Mouse (Mus musculus) cerebellum, adult 8-10 months (tissue): Measurements from ENCODE around the gene Lgr5.

Experiments used
- DNase-seq: peaks from one replicate; pipeline ENCODE4 v3.0.0; 2022

Gene Lgr5

GRCm38 (mm10) chr10:115492956-115493777 lies 94.4 kb downstream of the Lgr5 start:
- no peak for DNase-seq

DNA sequence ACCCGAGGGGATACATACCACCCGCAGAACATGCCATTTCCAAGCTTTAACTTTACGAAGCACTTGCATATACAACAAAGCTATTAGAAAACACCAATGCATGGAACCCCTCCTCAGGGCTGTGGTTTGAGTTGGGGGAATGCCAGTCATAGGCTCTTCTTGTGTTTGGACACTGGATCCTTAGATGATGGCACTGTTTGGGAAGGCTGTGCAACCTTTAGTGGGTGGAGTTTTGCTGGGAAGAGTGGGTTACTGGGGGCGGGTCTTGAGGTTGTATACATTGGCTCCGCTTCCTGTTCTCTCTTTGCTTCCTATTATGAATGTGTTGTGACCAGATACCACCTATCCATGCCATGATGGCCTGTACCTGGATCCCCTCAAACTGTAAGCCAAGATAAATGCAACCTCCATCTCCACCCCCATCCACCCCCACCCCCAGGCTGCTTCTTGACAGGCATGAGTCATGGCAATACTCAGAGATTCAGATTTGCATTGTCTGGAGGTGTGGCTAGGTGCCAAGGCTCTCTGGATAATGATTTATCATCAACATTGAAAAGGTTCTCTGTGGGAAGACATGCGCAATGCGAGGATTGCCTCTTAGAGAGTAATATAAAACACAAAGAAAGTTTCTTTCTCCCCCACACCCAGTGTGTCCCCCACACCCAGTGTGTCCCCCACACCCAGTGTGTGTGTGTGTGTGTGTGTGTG lies 95.6 kb downstream of the Lgr5 start:
- DNase-seq: no peak

DNA sequence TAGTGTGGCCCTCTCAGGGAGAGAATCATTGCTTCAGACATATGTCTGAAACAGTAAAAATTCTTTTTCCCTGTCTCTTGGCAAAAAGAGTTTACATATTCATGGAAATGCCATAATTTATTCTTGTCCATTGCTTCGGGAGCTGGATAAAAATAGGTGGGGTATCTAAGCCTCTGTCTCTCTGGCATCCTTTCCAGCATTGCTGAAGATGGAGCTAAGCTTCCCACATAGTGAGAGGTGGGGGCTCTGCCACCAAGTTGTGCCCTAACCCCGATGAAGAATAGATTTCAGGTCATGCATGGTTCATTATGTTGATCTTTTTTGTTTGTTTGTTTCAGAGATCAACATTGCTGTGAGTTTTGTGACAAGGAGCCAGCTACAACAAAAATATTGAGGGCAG lies 102.0 kb downstream of the Lgr5 start:
- no peak for DNase-seq

DNA sequence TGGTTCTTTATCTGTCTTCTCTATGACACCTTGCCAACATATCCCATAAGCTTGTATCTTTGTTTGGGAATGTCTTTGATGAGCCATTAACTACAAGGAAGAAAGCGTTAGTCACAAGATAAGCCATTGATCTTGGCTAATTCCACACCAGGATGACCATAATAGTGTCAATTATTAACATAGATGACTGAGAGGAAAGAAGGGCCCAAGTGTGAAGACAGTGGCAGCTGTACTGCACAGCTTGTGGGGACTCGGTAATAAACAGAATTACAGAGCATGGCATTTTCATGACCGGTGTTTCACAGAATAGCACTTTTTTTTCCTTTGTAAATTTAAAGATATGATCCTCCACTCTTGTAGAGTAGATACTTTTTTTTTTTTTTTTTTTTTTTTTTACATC lies 102.9 kb downstream of the Lgr5 start:
- no peak for DNase-seq

GRCm38 (mm10) chr10:115478441-115479141 lies 109.0 kb downstream of the Lgr5 start:
- DNase-seq: no peak

- no peak for DNase-seq
Measured at GRCm38 (mm10) chr10:115476506-115476905, 111.1 kb downstream of the Lgr5 start.

- DNase-seq: no peak
Measured at GRCm38 (mm10) chr10:115475000-115475550, 112.5 kb downstream of the Lgr5 start.

GRCm38 (mm10) chr10:115473213-115473961 lies 114.2 kb downstream of the Lgr5 start:
- no peak for DNase-seq

DNA sequence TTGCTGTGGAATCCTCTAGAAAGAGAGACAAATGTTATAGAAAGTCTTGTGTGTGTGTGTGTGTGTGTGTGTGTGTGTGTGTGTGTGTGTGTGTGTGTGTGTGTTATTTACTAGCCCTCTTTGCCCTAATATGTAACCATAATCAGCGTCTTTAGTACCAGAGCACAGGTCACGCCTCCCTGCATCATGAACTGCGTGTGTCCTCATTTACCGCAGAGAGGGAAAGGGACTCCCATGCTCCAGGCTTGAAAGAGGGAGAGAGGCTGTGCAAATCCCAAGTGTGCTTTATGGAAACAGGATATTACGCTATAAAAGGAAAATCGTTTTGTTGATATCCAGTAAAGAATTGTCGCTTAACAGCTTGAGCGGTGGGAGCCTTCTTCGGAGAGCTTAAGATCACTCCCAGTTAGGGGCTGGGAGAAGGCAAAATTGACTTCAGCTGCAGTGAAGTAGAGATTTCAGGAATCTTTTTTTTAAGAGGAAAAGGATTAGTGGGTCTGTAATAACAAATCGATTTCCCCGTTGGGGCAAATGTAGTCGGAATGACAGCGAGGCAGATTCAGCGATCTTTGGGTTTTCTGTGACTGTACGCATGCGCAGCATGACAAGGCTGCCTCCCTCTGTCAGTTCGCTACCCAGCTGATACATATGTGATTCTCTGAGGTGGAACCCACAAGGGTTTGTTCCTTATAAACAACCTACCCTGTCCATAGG lies 116.8 kb downstream of the Lgr5 start:
- no peak for DNase-seq

GRCm38 (mm10) chr10:115469040-115469439 lies 118.5 kb downstream of the Lgr5 start:
- no peak for DNase-seq

DNA sequence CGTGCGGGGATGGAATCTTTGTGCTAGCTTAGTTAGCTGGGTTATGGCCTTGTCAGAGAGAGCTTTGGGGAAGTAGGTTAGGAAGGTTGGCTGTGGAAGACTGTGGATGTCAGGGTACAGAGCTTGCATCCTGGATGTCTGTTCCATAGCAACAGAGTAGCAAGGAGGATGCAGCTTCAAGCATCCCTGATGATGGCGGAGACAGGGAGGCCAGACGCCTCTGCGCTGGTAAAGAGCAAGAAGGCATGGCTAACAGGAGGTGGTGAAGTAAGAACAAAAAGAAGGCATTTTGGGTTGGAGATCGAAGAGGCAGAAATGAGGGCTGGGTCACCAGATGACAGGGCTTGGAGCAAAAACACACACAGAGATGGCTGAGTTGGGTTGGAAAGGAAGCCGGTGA lies 118.9 kb downstream of the Lgr5 start:
- DNase-seq: no peak

DNA sequence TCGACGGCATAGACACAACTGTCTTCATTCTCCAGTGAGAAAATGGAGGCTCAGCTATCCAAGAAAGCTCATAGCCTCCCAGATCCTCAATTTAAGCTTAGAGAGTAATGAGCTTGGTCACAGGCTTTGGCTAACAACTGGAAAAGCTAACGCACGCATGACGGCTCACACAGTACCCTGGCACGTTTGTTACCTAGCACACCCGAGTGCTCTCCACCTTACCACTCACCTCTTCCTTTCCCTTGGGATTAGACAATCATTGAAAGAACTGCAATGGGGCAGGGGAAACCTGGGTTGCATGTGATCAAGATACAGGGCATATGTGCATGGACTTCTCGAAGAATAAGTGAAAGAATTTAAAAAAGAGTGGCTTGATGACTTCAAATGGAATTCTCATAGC lies 119.6 kb downstream of the Lgr5 start:
- DNase-seq: no peak

DNA sequence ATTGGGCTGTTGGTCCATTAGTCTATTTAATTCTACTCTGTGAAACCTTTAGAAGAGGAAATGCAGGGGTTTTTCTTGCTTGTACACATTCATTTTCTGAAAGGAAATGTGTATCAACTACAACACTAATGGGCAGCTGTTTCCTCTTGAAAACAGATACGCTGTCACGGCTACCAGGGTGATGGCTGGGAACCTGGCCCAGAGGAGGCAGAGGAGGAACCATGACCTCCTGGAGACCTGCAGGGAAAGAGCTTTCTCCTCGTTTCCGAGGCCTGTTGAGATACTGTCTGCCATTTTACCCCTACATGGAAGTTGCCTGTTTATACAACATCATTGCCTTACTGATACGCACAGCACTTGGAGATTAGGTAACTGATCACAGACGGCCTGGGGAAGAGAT lies 121.8 kb downstream of the Lgr5 start:
- DNase-seq: no peak

GRCm38 (mm10) chr10:115465072-115465471 lies 122.5 kb downstream of the Lgr5 start:
- no peak for DNase-seq

DNA sequence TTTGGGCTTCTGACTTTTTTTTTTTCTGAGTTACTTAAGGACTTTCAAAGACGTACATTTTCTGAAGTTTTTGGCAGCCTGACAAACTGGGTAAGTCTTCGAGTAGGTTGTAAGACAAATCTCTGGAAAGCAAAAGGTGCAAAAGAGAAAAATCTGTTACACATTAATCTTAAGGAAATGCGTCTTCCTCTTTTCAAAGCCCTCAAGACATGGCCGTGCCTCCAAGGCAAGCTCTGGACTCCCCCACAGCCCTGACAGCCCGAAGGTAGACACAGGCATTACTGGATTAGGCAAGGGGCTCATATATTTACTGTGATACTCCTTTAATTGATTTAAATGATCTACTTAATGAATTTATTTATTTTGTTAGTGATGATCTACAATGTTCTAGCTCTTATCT lies 124.9 kb downstream of the Lgr5 start:
- no peak for DNase-seq

- DNase-seq: no peak
Measured at GRCm38 (mm10) chr10:115457368-115458021, 130.1 kb downstream of the Lgr5 start.

DNA sequence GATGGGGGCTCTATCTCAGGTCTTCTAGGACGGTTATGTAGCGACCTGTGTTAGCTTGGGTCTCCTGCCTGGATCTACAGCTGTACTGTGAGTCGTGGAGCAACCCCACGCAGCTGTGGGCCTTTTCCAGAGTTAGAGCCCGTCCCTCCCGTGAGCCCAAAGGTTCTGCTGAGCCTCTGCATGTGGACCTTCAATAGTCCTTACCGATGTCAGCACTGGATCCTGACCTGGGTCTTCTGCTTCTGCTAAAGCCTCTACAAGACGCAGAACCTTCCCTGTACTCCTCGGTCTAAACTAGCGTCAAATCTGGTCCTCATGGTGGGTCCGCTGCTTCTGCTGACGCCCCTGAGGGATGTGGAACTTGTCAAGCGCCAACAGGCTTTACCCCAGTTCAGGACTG lies 139.0 kb downstream of the Lgr5 start:
- DNase-seq: no peak

DNA sequence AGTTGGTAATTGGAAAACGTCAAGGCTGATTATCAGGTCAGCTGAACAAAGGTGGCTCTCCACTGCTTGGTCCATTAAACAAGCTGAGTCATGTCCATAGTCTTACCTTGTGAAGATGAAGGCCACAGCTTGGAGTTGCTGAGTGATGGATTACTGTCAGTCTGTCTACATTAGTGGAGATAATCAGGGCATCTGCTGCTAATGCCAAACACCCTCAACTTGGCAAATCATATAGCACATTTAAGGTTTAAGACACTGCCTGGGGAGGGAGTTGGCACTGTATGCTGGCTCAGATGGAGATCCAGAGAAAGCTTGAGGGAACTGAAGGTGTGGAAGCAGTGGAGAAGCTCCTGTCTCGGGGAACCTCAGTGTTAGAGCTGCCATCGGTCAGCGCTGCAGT lies 150.3 kb downstream of the Lgr5 start:
- DNase-seq: no peak

DNA sequence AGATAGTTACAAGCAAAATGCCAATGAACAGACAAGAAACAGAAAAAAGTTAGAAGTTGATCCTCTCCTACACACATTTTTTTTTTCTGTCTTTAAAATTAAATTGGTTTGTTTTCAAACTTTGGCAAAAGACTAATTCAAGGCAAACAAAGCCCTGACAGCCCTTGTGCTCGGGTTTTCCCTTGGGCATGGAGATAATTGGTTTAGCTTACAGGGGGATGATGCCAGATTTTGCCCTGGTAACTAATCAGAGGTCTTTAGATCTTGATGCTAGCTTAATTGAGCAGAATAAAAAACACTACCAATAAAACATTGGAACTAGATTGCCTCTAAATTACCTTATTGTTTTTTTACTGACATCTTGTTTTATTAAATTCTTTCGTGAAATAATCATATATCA lies 162.2 kb downstream of the Lgr5 start:
- DNase-seq: no peak

GRCm38 (mm10) chr10:115421976-115422375 lies 165.6 kb downstream of the Lgr5 start:
- DNase-seq: no peak

GRCm38 (mm10) chr10:115414056-115414455 lies 173.5 kb downstream of the Lgr5 start:
- no peak for DNase-seq

DNA sequence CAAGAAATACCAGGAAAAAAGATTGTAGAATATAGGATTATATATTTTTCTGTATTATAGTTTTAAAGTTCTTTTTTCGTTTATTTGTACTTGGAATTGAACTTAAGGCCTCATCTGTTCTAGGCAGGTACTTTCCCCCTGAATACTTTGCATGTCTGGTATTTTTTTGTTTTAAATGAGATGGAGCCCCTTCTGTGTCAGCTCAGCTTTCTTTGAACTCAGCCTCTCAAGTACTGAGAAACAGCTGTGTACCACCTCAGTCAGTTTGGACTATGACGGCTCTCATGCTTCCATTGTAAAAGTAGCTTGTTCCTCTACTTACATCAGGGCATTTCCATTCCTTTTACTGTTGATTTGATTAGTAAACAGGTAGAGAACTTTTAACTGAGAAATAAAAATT lies 174.1 kb downstream of the Lgr5 start:
- no peak for DNase-seq
